Mouse (Mus musculus): ENCODE measurements at regions not wholly inside any gene's neighbourhood (a gene's known extent, or its start where the extent isn't known, plus 50 kb on each side); places are given as distances from the start of the nearest gene placed in this dataset.

- DNase-seq (ENCODE audit: low spot score), result no peak
Observed at GRCm38 (mm10) chr13:47974216-47974615, 286.8 kb upstream of the Id4 start.

- no peak for DNase-seq (ENCODE audit: low spot score)
Observed at GRCm38 (mm10) chr13:47974756-47975515, 286.1 kb upstream of the Id4 start.

GRCm38 (mm10) chr13:47998495-47998894 lies 262.5 kb upstream of the Id4 start:
- no peak for DNase-seq (ENCODE audit: low spot score)

- no peak for DNase-seq (ENCODE audit: low spot score)
Observed at GRCm38 (mm10) chr13:47999399-47999798, 261.6 kb upstream of the Id4 start.

GRCm38 (mm10) chr13:48003126-48003525 lies 257.9 kb upstream of the Id4 start:
- no peak for DNase-seq (ENCODE audit: low spot score)

- DNase-seq (ENCODE audit: low spot score), result no peak
Observed at GRCm38 (mm10) chr13:48013336-48013750, 247.7 kb upstream of the Id4 start.

- no peak for DNase-seq (ENCODE audit: low spot score)
Observed at GRCm38 (mm10) chr13:48015296-48015695, 245.7 kb upstream of the Id4 start.

GRCm38 (mm10) chr13:48016051-48016450 lies 245.0 kb upstream of the Id4 start:
- DNase-seq (ENCODE audit: low spot score), result no peak

- no peak for DNase-seq (ENCODE audit: low spot score)
Observed at GRCm38 (mm10) chr13:48016606-48017005, 244.4 kb upstream of the Id4 start.

GRCm38 (mm10) chr13:48017649-48018048 lies 243.4 kb upstream of the Id4 start:
- no peak for DNase-seq (ENCODE audit: low spot score)

- DNase-seq (ENCODE audit: low spot score), result no peak
Observed at GRCm38 (mm10) chr13:48018606-48019005, 242.4 kb upstream of the Id4 start.

- DNase-seq (ENCODE audit: low spot score), result no peak
Observed at GRCm38 (mm10) chr13:48022958-48023615, 237.9 kb upstream of the Id4 start.

GRCm38 (mm10) chr13:48027775-48028489 lies 233.1 kb upstream of the Id4 start:
- no peak for DNase-seq (ENCODE audit: low spot score)

GRCm38 (mm10) chr13:48031491-48031890 lies 229.5 kb upstream of the Id4 start:
- no peak for DNase-seq (ENCODE audit: low spot score)

- DNase-seq (ENCODE audit: low spot score), result no peak
Observed at GRCm38 (mm10) chr13:48042172-48042571, 218.9 kb upstream of the Id4 start.

GRCm38 (mm10) chr13:48042572-48042971 lies 218.5 kb upstream of the Id4 start:
- DNase-seq (ENCODE audit: low spot score), result no peak

GRCm38 (mm10) chr13:48046201-48046750 lies 214.8 kb upstream of the Id4 start:
- no peak for DNase-seq (ENCODE audit: low spot score)

- no peak for DNase-seq (ENCODE audit: low spot score)
Observed at GRCm38 (mm10) chr13:48049796-48050195, 211.2 kb upstream of the Id4 start.

GRCm38 (mm10) chr13:48074630-48075029 lies 186.4 kb upstream of the Id4 start:
- no peak for DNase-seq (ENCODE audit: low spot score)

GRCm38 (mm10) chr13:48075315-48075714 lies 185.7 kb upstream of the Id4 start:
- DNase-seq (ENCODE audit: low spot score), result no peak

GRCm38 (mm10) chr13:48078214-48078613 lies 182.8 kb upstream of the Id4 start:
- DNase-seq (ENCODE audit: low spot score), result no peak

GRCm38 (mm10) chr13:48083294-48083693 lies 177.7 kb upstream of the Id4 start:
- no peak for DNase-seq (ENCODE audit: low spot score)

GRCm38 (mm10) chr13:48083807-48084206 lies 177.2 kb upstream of the Id4 start:
- no peak for DNase-seq (ENCODE audit: low spot score)
